Mouse (Mus musculus): ENCODE results near the gene Ccr1.

Ccr1 gene

DNA sequence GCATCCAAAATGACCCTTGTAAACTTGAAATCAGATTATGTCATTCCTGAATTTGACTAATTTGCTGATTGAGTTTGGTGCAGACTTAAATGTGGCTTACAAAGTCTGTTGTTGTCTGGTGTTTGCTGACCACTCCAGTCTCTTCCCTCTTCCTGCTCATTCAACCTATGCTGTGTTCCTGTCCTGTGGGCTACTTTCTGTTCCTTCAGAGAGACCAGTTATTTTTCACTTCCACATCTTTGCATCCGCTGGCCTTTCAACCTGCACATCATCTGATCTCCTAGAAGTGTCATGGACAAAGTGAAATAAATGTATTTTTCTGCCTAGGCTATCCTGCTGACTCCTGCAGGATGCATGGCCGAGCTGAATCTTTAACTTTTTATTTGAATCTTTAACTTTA, 14.9 kb downstream of the Ccr1 start:
- DNase-seq: no peak

DNA sequence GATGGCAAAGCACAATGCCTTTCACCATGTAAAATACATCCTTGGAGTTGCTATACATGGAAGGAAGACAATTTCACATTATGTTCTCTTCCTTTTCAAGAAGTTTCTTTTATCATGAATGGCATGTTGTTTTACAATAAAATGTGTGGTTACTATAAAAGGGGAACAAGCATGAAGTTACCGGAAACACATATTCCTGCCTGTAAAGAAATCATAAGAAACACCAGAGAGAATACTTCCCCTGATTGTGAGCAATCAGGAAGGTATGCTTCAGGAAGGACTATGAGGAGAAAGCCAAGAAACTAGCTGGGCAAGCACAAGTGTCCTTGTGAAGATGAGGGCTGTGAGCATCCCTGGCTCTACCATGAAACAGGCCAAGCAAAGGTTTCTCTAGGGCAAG, 17.3 kb downstream of the Ccr1 start:
- no peak for DNase-seq

DNA sequence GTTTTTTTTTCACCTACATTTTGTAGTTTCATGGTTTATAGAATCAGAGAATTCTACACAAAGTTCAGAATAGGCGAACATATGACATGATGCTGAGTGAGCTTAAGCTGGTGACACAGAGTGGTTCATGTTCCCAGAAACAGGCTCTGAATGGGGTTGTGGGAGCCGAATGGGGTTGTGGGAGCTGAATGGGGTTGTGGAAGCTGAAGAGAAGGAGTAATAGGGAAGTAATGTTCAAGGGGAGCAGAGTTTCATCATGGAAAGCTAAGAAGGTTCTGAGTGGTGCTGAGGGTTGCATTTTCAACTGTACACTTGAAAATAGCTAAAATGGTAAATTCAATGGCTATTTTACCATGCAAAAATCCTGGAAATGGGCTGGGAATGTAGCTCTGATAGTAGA, 19.1 kb downstream of the Ccr1 start:
- no peak for DNase-seq

DNA sequence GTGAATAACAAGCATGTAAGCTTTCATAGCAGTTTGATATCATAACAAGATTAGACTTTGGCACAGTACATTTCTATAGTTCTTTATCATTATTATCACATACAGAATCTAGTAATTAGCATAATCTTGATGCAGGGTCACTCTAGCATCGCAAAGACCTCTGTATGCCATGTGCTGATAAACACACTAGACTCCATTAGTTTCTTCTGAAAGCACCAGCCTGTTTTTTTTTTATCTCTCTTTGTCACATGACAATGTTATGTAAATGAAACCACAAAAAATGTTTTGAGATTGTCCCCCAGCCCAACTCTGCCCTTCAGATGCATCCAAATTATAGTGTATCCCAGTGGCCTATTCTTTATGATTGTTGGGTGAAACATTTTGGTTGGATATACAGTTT, 20.7 kb downstream of the Ccr1 start:
- DNase-seq: no peak

DNA sequence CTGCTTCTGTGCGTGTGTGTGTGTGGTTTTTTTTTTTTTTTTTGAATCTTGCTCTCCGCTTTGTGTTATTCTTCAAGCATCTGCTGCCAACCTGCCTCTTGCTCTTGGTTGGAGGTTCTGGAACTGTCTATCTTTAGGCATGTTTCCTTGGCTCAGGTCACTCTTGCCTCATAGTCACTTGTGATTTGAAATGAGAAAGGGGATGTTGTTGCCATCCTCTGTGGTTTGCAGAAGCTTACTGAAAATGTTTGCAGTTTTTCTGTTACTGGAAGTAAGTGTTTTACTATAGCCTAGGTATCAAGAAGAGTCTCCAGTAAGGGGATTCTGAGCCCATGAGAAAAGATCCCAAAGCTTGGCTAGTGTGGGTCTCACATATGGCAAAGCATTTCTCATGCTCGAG, 26.5 kb downstream of the Ccr1 start:
- DNase-seq: no peak

DNA sequence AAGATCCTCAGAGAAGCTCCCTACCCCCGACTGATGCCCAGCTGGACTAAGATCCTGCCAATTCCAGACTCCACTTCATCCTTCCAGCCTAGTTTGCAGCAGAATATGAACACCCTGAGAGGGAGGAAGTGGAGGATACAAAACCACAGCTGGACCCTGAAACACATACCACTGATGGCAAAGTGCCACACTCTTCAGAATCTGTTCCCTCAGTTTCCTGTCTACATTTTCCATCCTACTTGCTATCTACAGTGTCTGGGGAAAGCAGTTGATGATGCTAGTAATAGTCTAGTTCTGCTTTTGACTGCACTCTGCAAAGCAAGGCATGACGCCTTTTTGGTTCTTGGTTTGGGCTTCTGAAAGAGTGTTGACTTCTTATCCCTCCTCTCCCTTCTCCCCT, 27.2 kb downstream of the Ccr1 start:
- DNase-seq: no peak

DNA sequence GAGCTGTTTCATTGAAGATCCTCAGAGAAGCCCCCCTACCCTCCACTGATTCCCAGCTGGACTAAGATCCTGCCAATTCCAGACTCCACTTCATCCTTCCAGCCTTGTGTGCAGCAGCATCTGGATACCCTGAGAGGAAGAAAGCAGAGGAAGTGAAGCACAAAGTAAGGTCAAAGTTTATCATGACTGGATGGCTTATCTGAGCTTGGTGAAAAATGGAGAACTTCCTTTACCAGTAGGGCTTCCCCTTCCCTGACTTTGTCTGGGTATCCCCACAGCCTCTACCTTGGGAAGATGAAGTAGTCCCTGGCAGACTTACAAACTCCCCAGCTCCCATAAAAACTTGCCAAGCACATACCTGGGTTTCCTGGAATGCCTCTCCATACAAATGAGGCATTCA, 27.9 kb downstream of the Ccr1 start:
- DNase-seq: no peak

DNA sequence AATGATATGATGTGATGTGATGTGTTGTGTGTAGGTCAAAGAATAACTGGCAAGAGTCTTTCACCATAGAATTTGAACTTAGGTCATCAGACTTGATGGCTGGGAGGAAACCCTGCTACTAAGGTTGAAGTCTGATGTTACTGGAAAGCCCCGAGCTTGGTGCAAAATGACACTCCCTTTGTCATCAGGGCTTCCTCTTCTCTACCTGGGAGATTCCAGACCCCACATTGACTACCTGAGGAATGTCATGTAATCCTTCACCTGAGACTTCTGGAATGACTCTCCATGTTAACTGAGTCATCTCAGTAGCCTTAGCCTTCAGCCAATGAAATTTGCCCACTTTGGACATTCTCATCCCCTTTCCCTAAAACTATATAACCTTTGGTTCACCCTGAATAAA, 28.3 kb downstream of the Ccr1 start:
- DNase-seq: no peak

DNA sequence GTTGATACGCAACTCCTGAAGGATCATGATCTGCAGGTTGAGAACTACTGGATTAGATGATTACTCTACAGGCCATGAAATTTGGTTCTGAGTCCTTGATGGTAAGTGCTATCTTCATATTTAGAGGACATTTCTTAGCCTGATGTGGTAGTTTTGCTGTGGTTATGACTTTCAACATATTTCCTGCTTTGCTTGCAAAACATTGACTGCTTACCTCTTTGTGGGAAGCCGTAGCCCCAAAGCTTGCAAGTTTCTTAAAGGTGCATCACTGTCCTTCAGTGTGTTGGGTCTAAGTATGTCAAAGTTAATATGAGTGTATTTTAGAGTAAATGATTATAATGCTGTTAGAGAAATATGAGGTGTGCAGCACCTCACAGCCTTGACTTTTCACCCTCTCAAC, 30.5 kb downstream of the Ccr1 start:
- no peak for DNase-seq

DNA sequence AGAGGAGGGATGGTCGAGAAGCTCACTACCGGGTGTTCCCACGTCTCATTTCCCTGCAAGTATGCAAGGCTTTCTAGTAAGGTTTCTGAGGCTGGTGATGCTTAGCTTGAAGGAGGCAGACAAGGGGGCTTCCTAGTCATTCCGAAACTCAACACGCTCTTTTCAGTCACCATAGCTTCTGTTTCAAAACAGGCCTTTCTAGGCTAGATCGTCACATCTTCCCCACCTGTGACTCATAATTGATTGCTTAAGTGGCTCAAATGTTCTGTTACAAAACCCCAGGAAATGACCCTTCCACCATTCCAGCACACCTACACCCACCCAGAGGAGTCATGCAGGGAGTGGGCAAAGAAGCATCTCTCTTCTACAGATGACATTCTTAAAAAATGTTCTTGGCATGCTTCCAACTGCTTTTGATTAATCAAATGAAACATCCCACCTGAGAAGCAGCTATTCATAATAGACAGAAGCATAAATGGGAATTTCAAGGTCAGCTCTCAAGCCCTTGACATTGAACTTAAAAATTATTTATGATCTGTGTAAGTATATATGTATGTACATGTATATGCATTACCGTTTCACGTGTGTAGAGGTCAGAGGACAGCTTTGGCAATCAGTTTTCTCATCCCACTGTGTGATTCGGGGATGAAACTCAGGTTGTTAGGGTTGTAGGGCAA, 31.8 kb downstream of the Ccr1 start:
- no peak for DNase-seq

DNA sequence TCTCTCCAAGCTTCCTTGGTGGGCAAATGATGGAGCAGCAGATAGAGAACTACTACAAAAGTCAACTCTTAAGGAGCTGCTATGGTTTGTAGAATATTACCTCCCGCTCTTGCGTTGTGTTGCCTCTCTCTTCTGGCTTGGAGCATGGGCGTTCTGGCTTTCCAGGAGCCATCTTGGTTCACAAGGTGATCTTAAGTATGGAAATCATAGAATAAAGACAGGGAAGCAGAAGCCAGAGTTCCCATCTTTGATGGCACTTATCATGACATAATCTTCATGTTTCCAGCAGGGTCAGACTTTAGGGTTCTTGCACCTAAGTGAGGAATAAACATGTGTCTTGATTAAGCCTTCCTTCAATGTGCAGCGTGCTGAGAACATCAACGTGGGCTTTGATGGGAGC, 32.7 kb downstream of the Ccr1 start:
- DNase-seq: no peak

DNA sequence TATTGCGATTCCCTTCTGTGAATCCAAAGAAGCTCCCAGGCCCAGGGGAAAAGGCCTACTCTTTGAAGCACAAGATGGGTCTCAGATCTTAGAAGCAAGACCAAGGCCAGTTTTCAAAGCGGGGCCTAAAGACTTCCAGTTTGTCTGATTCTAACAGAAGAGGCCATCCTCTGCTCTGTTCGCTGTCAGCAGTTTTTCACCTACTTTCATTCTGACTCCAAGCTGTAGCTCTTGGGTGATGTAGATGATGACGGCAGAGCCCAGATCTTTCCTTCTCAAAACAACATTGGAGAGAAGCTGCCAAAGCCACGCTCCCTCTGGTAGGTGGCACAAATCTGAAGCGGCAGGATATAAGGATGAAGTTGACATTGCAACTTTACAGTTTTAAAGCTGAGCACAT, 33.1 kb downstream of the Ccr1 start:
- DNase-seq: no peak

DNA sequence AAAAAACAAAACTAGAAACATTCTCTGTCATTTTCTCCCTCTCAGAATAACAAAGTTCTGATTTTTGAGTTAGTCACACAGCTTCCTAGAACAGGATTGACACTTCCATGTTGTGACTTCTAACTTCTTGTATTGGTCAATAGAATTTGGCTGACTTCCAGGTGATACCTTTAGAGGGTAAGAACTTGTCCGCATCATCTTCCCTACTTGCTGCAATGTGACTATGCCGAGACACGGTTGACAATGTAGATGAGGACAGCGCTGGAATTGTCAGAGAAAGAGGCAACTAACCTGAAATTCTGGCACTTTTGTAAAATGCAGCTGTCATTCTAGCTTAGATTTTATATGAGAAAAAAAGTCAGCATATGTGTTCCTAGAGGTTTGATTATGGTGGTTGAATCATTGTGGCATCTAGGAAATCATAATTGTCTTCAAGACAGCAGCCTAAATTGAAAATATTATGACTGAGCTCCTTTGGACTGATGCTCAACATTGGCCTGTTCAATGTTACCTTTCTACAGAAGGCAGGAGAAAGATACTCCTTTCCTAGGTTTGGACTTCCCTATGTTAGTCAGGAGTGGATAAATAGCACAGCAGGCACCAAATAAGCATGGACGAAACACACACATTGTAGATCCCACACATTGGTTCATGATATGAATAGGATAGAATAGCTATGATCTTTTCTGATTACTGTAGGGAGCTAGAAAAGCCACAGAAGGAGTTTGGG, 34.6 kb downstream of the Ccr1 start:
- no peak for DNase-seq

DNA sequence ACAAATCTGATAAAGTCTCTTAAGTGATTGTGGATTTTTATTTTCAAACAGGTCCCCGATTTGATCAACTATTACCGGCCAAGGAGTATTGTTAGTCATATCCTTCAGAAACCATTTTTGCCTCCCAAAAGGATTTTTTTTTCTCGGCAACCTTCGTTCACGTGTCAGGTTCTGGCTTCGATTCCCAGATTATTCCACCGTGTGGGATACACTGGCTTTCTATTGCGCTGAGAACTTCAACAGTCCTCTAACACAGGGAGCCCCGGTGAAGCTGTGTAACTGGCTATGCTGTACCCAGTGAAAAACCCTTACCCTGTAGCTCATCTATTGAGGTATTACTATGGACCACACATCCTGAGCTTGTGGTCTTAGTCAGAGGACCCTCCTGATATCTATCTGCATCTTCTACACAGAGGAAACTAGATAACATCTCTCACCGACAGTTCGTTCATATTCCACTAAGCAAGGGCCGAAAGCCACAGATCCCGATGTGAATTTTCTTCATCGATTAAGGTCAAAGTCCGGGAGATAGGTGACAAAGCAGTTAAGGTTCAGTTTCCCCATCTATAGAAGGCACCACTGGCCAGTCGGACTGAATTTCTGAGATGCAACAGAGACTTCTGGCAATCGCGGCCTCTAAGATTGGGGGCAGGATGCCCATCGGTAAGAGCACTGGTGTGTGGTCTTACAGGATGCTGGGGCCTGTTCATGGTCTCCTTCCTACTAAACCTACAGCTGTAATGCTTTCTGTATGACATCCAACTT, 35.4 kb downstream of the Ccr1 start:
- DNase-seq: no peak

DNA sequence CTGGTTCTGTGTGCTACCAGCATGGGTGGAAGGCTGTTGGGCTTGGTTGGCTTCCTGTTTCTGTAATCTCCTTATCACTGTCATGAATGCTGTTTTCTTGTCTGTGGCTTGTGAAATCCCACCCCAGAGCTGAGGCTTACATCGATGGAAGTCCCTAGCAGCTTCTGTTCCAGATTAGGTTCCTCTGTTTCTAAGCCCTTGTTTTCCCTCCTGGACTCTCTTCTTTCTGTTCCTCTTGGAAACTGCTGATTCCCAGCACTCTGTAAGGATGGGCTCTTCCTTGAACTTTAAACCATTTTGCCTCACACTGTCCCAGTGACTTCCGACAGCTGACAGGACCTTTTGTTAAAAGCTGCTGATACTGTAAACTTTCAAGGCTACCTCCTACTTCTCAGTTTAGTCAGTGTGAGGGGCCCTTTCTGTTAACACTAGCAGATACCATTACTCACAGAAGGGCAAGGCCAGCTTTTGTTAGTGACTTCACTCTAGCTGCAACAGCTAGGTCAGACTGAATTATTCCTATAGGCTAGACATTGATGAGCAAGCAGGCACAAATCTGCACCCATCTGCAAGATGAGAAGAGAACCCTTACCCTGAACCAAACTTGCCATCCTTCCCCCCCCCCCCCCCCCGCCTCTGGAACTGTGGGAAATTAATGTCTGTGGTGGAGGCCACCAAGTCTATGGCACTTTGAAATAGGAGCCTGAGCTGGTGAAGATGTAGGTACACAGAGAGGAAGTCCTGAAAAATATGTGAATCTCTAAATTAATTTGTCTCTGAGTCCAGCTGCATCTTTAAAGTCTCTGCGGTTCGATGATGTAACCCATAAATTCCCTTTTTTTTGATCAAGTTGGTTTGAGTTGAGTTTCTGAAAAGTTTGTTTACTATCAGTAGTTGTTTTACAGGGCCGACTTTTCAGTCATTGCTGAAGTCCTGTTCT, 36.5 kb downstream of the Ccr1 start:
- peak; percentile 11 for DNase-seq

DNA sequence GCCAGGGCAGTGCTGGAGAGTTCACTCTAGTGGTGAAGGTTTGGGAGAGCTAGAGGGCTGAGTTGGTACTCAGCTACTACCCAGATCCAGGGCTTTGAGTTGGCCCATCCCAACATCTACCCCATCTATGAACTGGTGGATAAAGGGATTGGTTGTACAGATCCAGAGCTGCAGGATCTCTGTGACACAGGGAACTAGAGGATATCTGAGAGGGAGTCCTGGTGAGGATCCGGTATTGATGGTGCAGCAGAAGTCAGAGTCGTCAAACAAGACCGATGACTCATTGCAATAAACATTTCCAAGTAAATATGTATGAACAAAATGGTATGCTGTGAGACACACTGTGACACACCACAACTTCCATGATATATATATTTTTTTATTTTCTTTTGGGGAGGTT, 37.6 kb downstream of the Ccr1 start:
- DNase-seq: no peak

DNA sequence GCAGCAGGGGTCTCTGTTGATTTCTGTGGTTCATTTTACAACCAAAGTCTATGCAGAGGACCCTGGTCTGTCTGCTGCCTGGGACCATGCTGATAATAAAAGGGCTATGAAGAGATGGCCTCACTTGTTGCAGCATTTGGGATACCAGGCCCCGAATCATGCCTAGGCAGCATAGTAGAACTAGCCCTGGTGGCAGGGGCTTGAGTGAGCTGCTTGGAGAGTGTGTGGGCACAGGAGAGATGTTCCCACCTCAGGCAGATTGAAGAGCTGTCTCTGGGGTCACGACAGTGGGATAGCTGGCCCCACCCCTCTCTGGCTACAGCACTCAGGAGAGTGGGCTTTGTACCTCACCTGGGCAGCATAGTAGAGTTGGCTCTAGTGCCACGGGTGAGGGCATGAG, 38.0 kb downstream of the Ccr1 start:
- no peak for DNase-seq

DNA sequence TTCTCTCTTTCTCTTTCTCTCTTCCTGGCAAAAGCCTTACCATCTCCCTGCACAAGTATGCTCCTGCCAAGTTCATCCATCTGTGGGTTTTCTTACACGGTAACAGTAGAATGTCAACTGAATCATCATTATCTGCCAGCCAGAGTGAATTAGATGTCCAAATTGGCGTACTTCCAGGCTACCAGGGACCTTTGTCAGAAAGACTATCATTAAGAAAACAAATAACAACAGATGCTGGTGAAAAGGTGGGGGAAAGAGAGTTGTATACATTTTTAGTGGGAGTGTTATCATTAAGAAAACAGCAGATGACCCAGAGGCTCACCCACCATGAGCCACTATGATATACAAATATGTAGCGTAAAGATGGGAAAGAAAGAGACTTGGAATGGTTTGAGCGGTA, 38.6 kb downstream of the Ccr1 start:
- no peak for DNase-seq

DNA sequence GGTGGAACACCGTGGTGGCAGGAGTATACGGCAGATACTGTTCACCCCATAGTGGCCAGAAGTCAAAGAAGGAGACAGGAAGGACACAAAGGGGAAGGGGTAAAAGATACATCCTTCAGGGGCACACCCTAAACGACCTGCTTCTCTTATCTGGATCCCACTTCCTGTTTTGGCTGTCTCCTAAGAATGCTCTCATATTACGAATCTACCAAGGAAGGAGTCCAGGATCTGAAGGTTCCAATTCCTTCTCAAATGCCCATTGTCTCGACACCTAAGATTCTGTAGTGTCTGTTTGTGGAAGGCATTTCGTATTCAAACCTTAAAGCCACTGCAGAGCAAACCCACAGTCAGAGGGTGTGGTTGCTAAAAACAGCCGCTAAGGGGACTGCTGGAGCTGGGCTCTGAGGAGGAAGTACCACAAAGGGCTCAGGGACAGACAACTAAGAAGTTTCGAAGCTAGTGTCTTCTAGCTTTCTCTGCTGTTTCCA, 39.7 kb downstream of the Ccr1 start:
- peak; percentile 33 for DNase-seq

DNA sequence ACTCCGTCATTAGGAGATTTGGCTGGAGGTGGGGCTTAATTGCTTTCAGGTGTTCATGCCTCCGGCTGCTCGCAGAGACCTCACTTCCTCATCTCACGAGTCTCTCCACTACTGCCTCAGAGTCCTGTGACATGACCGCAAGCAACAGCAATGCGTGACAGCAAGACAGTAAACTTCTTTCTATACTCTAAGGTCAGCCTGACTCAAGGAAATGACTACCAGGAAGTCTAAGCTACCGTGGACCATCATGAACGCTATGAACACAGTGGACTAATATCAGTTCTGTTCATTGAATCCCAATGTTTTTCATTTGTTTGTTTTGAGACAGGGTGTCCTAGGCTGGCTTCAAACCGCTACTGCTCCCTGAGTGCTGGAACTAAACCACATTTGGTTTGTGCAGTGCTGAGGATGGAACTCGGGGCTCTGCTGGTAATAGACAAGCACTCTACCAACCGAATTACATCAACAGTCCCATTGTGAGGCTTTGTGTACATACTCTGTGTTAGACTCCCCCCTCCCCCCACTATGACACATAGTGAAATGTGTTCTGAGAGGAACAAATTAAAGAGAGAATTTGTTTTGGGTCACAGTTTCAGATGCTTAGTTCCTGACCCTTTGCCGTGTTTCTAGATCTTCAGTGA, 40.3 kb downstream of the Ccr1 start:
- DNase-seq: no peak

DNA sequence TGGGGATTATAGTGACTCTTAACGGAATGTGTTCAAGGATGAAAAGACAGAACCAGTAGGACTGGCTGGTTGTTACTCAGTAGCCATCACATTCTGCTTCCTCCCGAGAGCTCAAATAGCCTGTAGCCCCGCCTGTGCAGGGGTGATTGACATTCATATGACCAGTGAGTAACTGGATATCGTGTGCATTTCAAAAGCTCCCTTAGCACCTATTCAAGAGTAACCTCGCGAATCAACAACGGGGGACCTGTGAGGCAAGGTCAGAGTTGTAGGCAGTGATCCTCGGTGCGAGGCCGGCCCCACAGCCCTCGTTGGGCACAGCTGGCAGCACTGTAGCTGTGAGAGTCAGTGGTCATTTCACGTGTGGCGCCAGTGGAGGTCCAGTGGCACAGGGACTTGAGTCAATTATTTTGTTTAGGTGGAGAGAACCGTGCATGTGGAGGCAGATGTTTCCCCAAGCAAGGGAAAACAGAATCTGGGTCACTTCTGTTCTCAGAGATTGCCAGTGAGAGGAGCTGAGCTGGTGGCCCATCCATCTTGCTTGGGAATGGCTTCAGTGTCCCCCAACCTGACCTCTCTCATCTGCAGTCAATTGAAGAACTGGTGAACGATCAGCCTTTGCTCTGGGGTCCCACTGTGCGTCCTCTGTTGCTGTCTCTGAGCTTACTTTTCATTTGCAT, 41.1 kb downstream of the Ccr1 start:
- DNase-seq: peak; percentile 19

DNA sequence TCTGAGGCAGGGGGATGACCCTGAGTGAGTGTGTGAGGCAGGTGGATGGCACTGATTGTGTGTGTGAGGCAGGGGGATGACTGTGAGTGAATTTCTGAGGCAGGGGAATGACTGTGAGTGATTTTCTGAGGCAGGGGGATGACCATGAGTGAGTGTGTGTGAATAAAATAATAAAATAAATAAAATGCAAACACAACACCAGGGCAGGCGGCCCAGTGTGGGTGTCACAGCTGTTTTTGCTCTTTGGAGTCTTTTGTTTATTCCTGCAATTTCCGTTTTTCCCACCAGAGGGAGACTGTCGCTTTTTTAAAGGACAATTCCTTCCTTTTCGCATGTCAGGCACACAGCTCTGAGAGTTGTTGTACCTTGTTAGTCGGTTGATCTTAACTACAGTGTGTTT, 42.5 kb downstream of the Ccr1 start:
- peak; percentile 89 for DNase-seq

Data from retina, postnatal 1 day (tissue).